Mouse (Mus musculus): ENCODE results near the gene Cdca7. TPM values are rescaled to one million over a fixed set of nuclear protein-coding genes. Genes with fewer than 3 reads are reported as not detected.

Cdca7 gene
- total RNA-seq (2021): 1 to 10 TPM; 2.0 to 4.6 TPM
- 1.0 and 1.7 TPM in 2 replicates for polyA plus RNA-seq (2012; rRNA removed)
- long read RNA-seq, partial matches to known transcripts: 0 of 2 reads
- long read RNA-seq, other reads (novel, unspliced or antisense): 1 of 2 reads

DNA sequence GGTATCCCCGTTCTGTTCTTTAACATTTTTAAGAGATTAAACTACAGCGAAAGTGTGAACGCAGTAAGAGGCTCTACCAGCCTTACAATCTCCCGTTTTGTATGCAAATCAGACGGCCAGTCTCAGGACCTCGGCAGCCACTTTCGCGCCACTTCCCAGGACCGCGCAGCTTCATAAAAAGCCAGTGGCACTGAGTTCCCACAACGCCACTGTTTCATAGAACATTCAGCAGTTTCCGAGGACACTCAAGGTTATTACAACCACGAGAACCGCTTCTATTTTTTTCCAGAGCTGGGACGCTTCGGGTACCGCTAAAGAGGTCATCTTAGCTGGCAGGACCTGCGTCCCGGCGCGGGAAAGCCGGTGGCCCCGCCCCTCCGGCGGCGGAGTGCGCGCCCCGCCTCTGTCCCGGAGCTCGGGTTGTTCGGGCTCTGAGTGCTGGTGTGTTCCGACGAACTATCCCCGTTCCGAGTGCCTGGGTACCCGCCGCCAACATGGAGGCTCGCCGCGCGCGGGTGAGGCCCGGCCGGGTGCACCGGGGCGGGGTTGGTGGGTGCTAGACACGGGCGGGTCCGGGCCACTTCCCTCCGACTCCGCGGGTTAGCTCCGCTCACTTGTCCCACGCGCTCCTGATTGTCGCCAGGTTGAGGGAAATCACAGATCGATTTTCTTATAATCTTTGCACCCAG is at the start of gene Cdca7:
TSS of gene Cdca7 (plus strand) at position 363 of the 689 bp plus-strand sequence.
- peak; percentile 90 for DNase-seq

- no peak for DNase-seq
Measured at GRCm38 (mm10) chr2:72426776-72427175, 49.2 kb upstream of the Cdca7 start.

DNA sequence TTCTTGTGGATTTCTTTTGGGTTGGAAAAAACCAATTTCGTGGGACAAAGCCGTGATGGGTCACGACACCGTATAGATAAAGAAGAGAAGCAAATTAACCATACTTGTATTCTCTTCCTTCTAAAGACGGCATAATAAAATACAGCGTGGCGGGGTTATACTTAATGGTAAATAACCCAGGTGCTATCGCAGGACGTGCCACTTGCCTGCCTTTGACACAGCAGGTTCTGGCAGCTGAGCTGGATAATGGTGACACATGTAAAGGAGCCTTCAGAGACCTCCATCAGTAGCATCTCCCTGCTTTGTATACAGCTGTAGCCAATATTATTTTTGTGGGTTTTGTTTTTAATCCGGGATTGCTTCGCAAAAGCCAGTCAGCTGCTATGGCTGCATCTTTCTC is 48.7 kb upstream of the Cdca7 start:
- no peak for DNase-seq

DNA sequence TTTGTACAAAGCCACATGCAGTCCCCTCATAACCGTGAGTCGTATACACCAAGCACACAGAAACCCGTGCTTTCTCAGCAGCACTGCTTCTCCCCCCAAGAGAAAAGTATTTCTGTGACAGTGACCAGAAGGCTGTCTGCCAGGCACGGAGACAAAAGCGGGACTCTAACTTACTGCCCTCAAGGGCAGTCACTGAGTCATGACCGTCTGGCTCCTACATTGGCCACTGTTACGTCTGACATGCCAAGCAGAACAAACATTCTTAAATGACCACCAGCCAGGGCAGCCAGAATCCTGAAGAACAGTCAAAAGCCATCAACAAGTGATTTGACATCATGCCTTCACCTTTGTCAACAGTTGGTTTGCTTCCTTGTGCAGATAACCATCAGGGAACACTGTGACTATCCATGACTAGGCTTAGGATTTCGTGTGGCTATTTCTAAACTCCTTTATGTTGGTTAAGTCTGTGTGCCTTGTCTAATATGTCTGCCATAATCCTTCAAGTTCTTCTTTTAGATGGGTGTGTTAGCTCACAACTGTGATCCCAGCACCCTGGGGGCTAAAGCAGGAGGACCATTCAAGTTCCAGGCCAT is 36.9 kb upstream of the Cdca7 start:
- DNase-seq: peak; percentile 81

- no peak for DNase-seq
Measured at GRCm38 (mm10) chr2:72441010-72441409, 34.9 kb upstream of the Cdca7 start.

DNA sequence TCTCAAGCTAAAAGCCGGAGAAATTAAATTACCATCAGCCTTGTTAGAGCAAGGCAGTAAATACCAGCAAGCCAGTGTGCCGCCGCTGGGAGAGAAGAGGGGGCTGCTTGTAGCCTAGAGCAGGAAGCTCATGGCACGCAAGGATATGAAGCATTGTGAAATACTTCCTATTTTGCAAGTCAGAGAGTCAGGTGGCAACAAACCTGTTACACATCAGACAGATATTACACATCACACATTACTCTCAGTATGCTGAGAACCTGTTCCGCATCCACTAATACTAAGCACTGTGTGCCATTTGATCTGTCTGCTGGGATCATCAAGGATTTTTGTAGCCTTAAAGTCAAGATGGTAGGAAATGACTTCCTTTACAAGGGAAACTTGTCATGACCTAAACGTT is 33.1 kb upstream of the Cdca7 start:
- no peak for DNase-seq

DNA sequence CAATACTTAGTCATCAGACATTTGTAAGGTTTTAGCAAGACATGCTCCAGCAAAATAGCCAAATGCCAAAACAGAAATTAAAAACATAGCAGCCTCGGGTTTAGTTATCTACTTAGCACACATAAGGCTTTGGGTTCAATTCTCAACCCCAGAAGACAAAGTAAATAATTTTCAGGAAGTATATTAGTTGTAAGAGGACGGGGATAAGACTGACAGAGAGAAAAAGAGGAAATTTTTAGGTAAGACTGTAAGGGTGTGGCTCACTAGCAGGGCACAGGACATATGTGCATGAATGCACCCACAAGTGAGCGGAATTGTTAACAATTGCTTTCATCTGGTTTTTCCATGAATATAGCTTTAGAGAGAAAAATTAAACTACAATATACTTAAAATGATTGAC is 32.0 kb upstream of the Cdca7 start:
- no peak for DNase-seq

DNA sequence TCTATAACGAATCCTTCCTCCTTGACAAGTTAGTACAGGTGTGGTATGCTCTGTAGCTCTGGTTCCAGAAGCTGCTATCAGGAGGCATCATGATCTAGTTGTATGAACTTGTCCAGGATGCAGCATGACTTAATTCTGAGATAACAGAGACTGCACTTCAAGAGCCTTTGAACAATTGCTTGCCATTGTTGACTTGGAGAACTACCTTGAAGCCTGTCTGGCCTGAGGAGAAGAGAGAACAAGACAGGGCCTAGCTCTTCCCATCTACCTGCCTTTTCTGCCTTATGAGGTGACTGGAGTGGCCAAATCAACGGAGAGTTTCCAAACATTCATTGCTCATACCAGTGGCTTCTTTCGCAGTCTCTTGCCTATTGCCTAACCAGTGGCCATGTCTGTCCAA is 29.9 kb upstream of the Cdca7 start:
- no peak for DNase-seq

DNA sequence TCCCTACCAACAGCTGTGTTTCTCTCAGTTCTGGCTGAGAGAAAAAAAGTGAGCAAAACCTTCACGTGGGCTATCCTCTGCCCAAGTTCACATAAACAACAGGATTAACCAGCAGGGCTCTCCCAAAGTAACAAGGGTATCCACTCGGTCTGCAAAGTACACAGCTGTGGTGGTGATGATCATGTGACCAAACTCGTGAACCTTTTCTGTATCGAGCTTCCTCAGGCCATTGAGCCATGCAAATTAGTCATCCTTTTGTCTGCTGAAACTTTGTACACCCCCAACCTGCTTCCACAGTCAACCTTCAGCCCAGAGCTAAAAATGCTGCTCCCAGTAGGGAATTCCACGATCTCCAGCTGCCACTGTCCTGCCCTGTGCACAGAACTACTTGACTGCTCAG is 29.3 kb upstream of the Cdca7 start:
- DNase-seq: no peak

DNA sequence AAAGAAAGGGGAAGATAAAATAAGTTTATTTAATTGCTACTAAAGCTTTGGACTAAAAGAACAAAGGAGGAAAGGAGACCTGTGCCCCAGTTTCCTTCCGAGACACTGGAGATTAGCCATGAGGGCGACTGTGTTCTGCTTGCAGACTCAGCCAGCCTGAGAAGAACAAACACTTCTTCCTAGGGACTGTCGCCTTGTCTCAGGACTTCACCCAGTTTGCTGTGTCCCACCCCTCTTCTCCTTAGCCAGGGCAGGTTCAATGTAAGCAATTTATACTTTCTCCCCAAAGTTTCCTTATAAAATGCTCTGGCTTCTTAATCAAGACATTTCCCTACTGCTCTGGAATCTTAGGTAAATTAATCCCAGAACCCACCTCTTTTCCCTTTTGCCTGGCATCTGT is 22.4 kb upstream of the Cdca7 start:
- no peak for DNase-seq

DNA sequence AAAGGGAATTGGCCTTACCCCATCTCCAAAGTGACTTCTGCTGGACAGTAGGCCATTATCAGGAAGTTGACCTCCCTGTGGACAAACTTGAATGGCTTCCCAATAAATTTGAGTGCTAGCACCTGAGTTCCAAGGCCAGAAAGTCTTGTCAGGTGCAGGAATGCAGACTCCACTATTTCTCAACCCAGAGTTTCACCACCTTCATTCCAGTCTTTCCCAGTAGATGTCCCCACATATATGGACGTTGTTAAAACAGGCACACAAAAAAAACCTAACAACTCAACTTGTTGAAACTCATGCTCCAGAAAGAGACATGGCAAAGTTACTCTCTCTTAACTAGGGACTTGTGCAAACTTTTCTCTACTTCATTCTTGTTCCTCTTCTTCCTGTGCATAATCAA is 19.8 kb upstream of the Cdca7 start:
- no peak for DNase-seq

- no peak for DNase-seq
Measured at GRCm38 (mm10) chr2:72464376-72465014, 11.5 kb upstream of the Cdca7 start.

GRCm38 (mm10) chr2:72467604-72468003 is 8.4 kb upstream of the Cdca7 start:
- no peak for DNase-seq

GRCm38 (mm10) chr2:72471415-72472070 is 4.4 kb upstream of the Cdca7 start:
- DNase-seq: no peak

- no peak for DNase-seq
Measured at GRCm38 (mm10) chr2:72474531-72475287, 1.2 kb upstream of the Cdca7 start.

DNA sequence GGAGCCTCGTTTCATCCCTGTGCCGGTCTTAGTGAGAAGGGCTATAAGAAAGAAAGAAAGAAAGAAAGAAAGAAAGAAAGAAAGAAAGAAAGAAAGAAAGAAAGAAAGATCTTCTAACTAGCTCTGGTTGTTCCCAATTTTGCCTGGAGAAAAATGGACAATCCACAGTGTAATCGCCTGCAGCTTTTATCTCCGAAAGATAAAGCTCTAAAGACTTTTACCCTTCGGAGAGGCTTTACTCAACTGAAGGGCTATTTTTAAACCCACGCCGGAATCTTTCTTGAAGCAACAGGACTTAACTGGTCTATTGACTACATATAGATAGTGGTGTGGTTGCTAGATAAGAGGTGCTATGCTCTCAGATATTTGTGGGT is 549 bp upstream of the Cdca7 start:
- no peak for DNase-seq

- peak; percentile 21 for DNase-seq
Measured at GRCm38 (mm10) chr2:72476486-72477211, 690 bp downstream of the Cdca7 start.

GRCm38 (mm10) chr2:72477221-72477620 is 1.3 kb downstream of the Cdca7 start:
- DNase-seq: no peak

DNA sequence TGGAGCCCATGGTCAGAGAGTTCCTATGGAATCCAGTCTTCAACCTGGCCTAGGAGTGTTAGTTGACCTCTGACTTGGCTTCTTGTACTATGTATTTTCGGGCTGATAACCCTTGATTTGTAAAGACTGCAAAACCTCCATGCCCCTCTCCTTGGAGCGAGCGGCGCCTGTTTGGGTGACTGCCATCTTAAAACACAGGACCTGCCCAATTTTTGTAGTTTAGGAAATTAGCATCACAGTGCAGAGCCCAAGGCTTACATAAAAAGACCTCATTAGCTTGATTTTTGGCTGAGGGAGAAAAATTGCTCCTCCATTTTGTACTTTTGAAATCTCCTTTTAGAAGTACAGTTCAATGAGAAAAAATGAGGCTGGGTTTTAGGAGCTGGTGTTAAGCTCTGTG is 2.2 kb downstream of the Cdca7 start:
- no peak for DNase-seq

DNA sequence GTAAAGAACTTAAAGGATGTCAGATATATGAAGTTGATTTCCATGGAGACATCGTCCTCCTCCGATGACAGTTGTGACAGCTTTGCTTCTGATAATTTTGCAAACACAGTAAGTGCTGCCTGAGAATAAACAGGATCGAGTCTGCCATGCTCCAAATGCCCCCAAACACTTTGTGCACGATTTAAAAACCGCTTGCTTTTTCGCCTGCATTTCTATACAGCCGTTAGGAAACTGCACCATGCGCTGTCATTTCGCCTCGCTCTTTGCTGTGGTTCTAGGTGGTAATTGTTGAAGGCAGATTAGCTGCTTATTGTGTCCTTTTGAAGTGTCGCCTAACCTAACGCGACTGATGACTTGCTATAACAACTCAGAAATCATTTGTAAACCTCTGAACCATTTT is 3.0 kb downstream of the Cdca7 start:
- no peak for DNase-seq

- no peak for DNase-seq
Measured at GRCm38 (mm10) chr2:72479818-72480217, 3.9 kb downstream of the Cdca7 start.

Measured in adrenal gland, adult 2 months (tissue).